Mouse (Mus musculus) heart, adult 2 months (tissue): ENCODE measurements around the gene Nsd2. TPM values are rescaled to one million over a fixed set of nuclear protein-coding genes. Genes with fewer than 3 reads are reported as not detected.

Experiments used
- DNase-seq, 2 experiments: peaks; one replicate each; pipeline ENCODE4 v3.0.0; 2021
- H3K27ac ChIP-seq: fragments of 200-600 bp; 2 replicates; pipeline ENCODE4 v1.8.1; 2022
- H3K27me3 ChIP-seq: fragments of 200-500 bp; 2 replicates; pipeline ENCODE4 v1.6.1; 2012; ENCODE audit warnings: mild to moderate bottlenecking, low read length, inconsistent platforms, mixed read lengths; ENCODE audit not compliant: control insufficient read depth, insufficient read depth
- H3K36me3 ChIP-seq: fragments of 200-500 bp; 2 replicates; pipeline ENCODE4 v1.6.1; 2012; ENCODE audit warnings: low read length, inconsistent platforms; ENCODE audit not compliant: control insufficient read depth, insufficient read depth
- H3K4me1 ChIP-seq: fragments of 200-500 bp; 2 replicates; pipeline ENCODE4 v1.6.1; 2011; ENCODE audit warnings: low read length; ENCODE audit not compliant: control insufficient read depth, insufficient read depth
- H3K4me3 ChIP-seq: fragments of 200-600 bp; 2 replicates; pipeline ENCODE4 v1.8.1; 2022
- H3K79me2 ChIP-seq: fragments of 200-500 bp; replicated peaks from 2 replicates; pipeline ENCODE4 v1.6.1; 2012; ENCODE audit warnings: mild to moderate bottlenecking, inconsistent platforms, low read length, moderate library complexity, mixed read lengths; ENCODE audit not compliant: control insufficient read depth, insufficient read depth
- H3K9ac ChIP-seq: fragments of 200-500 bp; 2 replicates; pipeline ENCODE4 v1.6.1; 2012; ENCODE audit warnings: low read depth, mild to moderate bottlenecking, control low read depth, inconsistent platforms, low read length, mixed read lengths
- CTCF ChIP-seq: fragments of 200-600 bp; IDR thresholded peaks from 2 replicates; pipeline ENCODE4 v1.8.1; 2022; ENCODE audit warnings: antibody characterized with exemption, mild to moderate bottlenecking, moderate library complexity
- EP300 ChIP-seq: fragments of 200-500 bp; IDR thresholded peaks from 2 replicates; pipeline ENCODE4 v1.6.1; 2011; ENCODE audit warnings: low read depth, low read length, control low read depth; ENCODE audit not compliant: insufficient read depth
- POLR2A ChIP-seq: fragments of 200-500 bp; IDR thresholded peaks from 2 replicates; pipeline ENCODE4 v1.6.1; 2011; ENCODE audit warnings: mild to moderate bottlenecking, low read depth, low read length, control low read depth; ENCODE audit not compliant: insufficient read depth
- WGBS: fragments of 180-500 bp; shearing (Covaris S2); methylation state at CpG from one replicate; pipeline ENCODE4 v1.1.7; 2018; 5-methylcytosine and 5-hydroxymethylcytosine counted together
- intact Hi-C: fragments of 180-260 bp; cut with DNase I; formaldehyde crosslinking; loops from one replicate; pipeline ENCODE4 v1.15.1; 2025
- polyA plus RNA-seq: library from polyadenylated mRNA; depleted of rRNA; stranded (reverse); fragments of >200 nt; gene quantifications from 2 replicates; pipeline ENCODE4 v1.2.3, GENCODE M21; 2012
- total RNA-seq, 2 experiments: library from RNA; stranded (reverse); gene quantifications; 2 replicates each; pipeline ENCODE4 v1.2.3; 2021

The Nsd2 gene
- total and polyA plus RNA-seq, 3 experiments, result 3.0 to 27.6 (median 25.8) TPM

GRCm38 (mm10) chr5:33819141-33819875, 1.2 kb upstream of the Nsd2 start:
- no peak for TF ChIP-seq CTCF
- no peak for TF ChIP-seq POLR2A
- TF ChIP-seq EP300, result no peak
- Histone ChIP-seq H3K4me1 (peaks cover 2% of the 10 kb centered on the region; the same call in 1 of the 2 replicates), H3K27ac (peak overlapping the region; percentile 77), H3K4me3 (peak overlapping the region; percentile 94), H3K9ac (peak overlapping the region; percentile 91), H3K27me3 (no peaks in the 10 kb centered on the region), H3K36me3 (peaks cover 4% of the 10 kb centered on the region), H3K79me2 (no peaks in the 10 kb centered on the region)
- intact Hi-C loops, result loop anchor here (2.0 to 5.0 kb wide), 2 partner anchors 37 to 118 kb away; partner anchors contain the start of genes Letm1 and Nelfa
- 18% methylated on average over 9 of the region's 9 CpGs for WGBS
- peak; percentile 12 to 16 for DNase-seq

GRCm38 (mm10) chr5:33820733-33821621, 452 bp downstream of the Nsd2 start:
- peak; percentile 69 to 72 for DNase-seq
- H3K36me3 ChIP-seq, result peaks cover 4% of the 10 kb centered on the region
- H3K27me3 ChIP-seq, result no peaks in the 10 kb centered on the region
- peaks cover 2% of the 10 kb centered on the region; the same call in 1 of the 2 replicates for H3K4me1 ChIP-seq
- under 1% methylated on average over 110 of the region's 121 CpGs for WGBS
- intact Hi-C loops, result no loop called here
- no peaks in the 10 kb centered on the region; the same call in 1 of the 2 replicates for H3K79me2 ChIP-seq
- H3K27ac ChIP-seq, result peak overlapping the region; percentile 85
- TF ChIP-seq CTCF (no peak), POLR2A (no peak), EP300 (no peak)
- H3K4me3 ChIP-seq, result peak overlapping the region; percentile 94
- H3K9ac ChIP-seq, result peak overlapping the region; percentile 100

- Histone ChIP-seq H3K9ac (no peak overlapping the region), H3K79me2 (peaks cover 2% of the 10 kb centered on the region; the same call in 1 of the 2 replicates), H3K27me3 (no peaks in the 10 kb centered on the region), H3K4me3 (peak overlapping the region; percentile 94; the same call in 1 of the 2 replicates), H3K36me3 (peaks cover 4% of the 10 kb centered on the region), H3K4me1 (peaks cover 2% of the 10 kb centered on the region; the same call in 1 of the 2 replicates), H3K27ac (no peak overlapping the region)
- DNase-seq, result no peak
- no peak for TF ChIP-seq EP300
- TF ChIP-seq POLR2A, result no peak
- no peak for TF ChIP-seq CTCF
- intact Hi-C loops, result no loop called here
- 26% methylated on average over 2 of the region's 2 CpGs for WGBS
Observed at GRCm38 (mm10) chr5:33821901-33822427, 1.4 kb downstream of the Nsd2 start.

- intact Hi-C loops, result no loop called here
- H3K79me2 ChIP-seq, result peaks cover 2% of the 10 kb centered on the region; the same call in 1 of the 2 replicates
- peaks cover 4% of the 10 kb centered on the region for H3K36me3 ChIP-seq
- no peaks in the 10 kb centered on the region for H3K27me3 ChIP-seq
- no peak overlapping the region for H3K27ac ChIP-seq
- no peak for TF ChIP-seq POLR2A
- no peak for TF ChIP-seq EP300
- no peak for TF ChIP-seq CTCF
- peaks cover 2% of the 10 kb centered on the region; the same call in 1 of the 2 replicates for H3K4me1 ChIP-seq
- no peak overlapping the region for H3K4me3 ChIP-seq
- H3K9ac ChIP-seq, result no peak overlapping the region
- no peak for DNase-seq
- WGBS, result 41% methylated on average over 3 of the region's 3 CpGs
Observed at GRCm38 (mm10) chr5:33822456-33822855, 1.9 kb downstream of the Nsd2 start.

- H3K9ac ChIP-seq, result no peak overlapping the region
- H3K4me1 ChIP-seq, result no peaks in the 10 kb centered on the region
- H3K36me3 ChIP-seq, result peaks cover 4% of the 10 kb centered on the region
- no peak for DNase-seq
- no peaks in the 10 kb centered on the region for H3K27me3 ChIP-seq
- intact Hi-C loops, result no loop called here
- TF ChIP-seq CTCF, result no peak
- TF ChIP-seq POLR2A, result no peak
- no peak for TF ChIP-seq EP300
- no peak overlapping the region for H3K4me3 ChIP-seq
- peaks cover 3% of the 10 kb centered on the region for H3K79me2 ChIP-seq
- no peak overlapping the region for H3K27ac ChIP-seq
Observed at GRCm38 (mm10) chr5:33826001-33826400, 5.5 kb downstream of the Nsd2 start.
